Mouse (Mus musculus): ENCODE data around the gene Arhgap45.

GRCm38 (mm10) chr10:80021320-80021641, 4.8 kb downstream of the Arhgap45 start:
- TF ChIP-seq POLR2A (IDR thresholded peaks at IDR 0.05; ENCODE audit: low read depth, low read length) (no peak), CTCF (IDR thresholded peaks at IDR 0.05; ENCODE audit: borderline replicate concordance, insufficient read depth, low read length) (no peak)

All from embryonic fibroblast, embryonic 13.5 days (primary cell).